Mouse (Mus musculus) intestine, postnatal 0 days (tissue): ENCODE data around the gene Gtf2h4. TPM values are rescaled to one million over a fixed set of nuclear protein-coding genes. Genes with fewer than 3 reads are reported as not detected.

Experiments used
- ATAC-seq: fragments of 200-750 bp; cut with Nextera tagmentation; 2 replicates; pipeline ENCODE4 v1.8.0; 2017; ENCODE audit warnings: mild to moderate bottlenecking, moderate TSS enrichment, moderate library complexity
- H3K27ac ChIP-seq: fragments of 300-500 bp; sonication (generic); 2 replicates; pipeline ENCODE4 v1.5.1; 2014; ENCODE audit warnings: mild to moderate bottlenecking, low read depth, low read length, moderate library complexity
- H3K27me3 ChIP-seq: fragments of 300-500 bp; sonication (generic); replicated peaks from 2 replicates; pipeline ENCODE4 v1.6.1; 2014; ENCODE audit warnings: low read length, mixed read lengths; ENCODE audit not compliant: control insufficient read depth, insufficient read depth
- H3K36me3 ChIP-seq: fragments of 300-500 bp; sonication (generic); 2 replicates; pipeline ENCODE4 v1.6.1; 2014; ENCODE audit warnings: mild to moderate bottlenecking, moderate library complexity; ENCODE audit not compliant: control insufficient read depth, insufficient read depth
- H3K4me1 ChIP-seq: fragments of 300-500 bp; sonication (generic); replicated peaks from 2 replicates; pipeline ENCODE4 v1.6.1; 2014; ENCODE audit warnings: antibody characterized with exemption, low read length, mixed read lengths; ENCODE audit not compliant: control insufficient read depth, insufficient read depth
- H3K4me2 ChIP-seq: fragments of 300-500 bp; sonication (generic); replicated peaks from 2 replicates; pipeline ENCODE4 v1.6.1; 2014; ENCODE audit warnings: low read depth, mild to moderate bottlenecking, moderate library complexity
- H3K4me3 ChIP-seq: fragments of 300-500 bp; sonication (generic); 2 replicates; pipeline ENCODE4 v1.5.1; 2014; ENCODE audit warnings: low read depth, low read length
- H3K9ac ChIP-seq: fragments of 300-500 bp; sonication (generic); 2 replicates; pipeline ENCODE4 v1.6.1; 2014; ENCODE audit warnings: mild to moderate bottlenecking, low read depth, low read length
- H3K9me3 ChIP-seq: fragments of 300-500 bp; sonication (generic); 2 replicates; pipeline ENCODE4 v1.6.1; 2016; ENCODE audit warnings: mixed run types; ENCODE audit not compliant: control insufficient read depth
- CTCF ChIP-seq: sonication (generic); IDR thresholded peaks from 2 replicates; pipeline ENCODE4 v1.5.1; 2016; ENCODE audit warnings: low read depth, mild to moderate bottlenecking, control low read depth, antibody characterized with exemption, moderate library complexity
- WGBS: fragments of 180-500 bp; shearing (Covaris S2); extraction: QIAGEN DNeasy Blood & Tissue Kit; methylation state at CpG from one replicate; pipeline ENCODE4 v1.1.7; 2014; 5-methylcytosine and 5-hydroxymethylcytosine counted together
- polyA plus RNA-seq: library from polyadenylated mRNA; unstranded; fragments of >200 nt; fragmentation: Nextera tagmentation; extraction: Ambion mirVana; gene quantifications from 2 replicates; pipeline ENCODE4 v1.2.1, GENCODE M21; 2015

Gtf2h4 gene
- polyA plus RNA-seq, 1 experiment from 2014 or later: 18.1 TPM

- H3K36me3 ChIP-seq: peaks cover 40% of the 10 kb centered on the region
- TF ChIP-seq CTCF: peak; percentile 92
- peak; percentile 38; the same call in 1 of the 2 replicates for ATAC-seq
These were observed 7.5 kb downstream of the Gtf2h4 start for GRCm38 (mm10) chr17:35665957-35666515.

GRCm38 (mm10) chr17:35653086-35653485 is 20.5 kb downstream of the Gtf2h4 start:
- TF ChIP-seq CTCF: no peak
- 0 out of 2 replicates have a peak, but pooled peaks cover 4% of the 10 kb centered on the region for H3K4me1 ChIP-seq
- ATAC-seq: no peak
- 89% methylated on average over 2 of the region's 2 CpGs for WGBS
- H3K4me2 ChIP-seq: no peak overlapping the region
- no peak overlapping the region for H3K4me3 ChIP-seq
- H3K9me3 ChIP-seq: no peaks in the 10 kb centered on the region
- no peak overlapping the region for H3K9ac ChIP-seq
- no peak overlapping the region for H3K27ac ChIP-seq
- peaks cover 31% of the 10 kb centered on the region for H3K36me3 ChIP-seq
- H3K27me3 ChIP-seq: no peaks in the 10 kb centered on the region

More at GRCm38 (mm10) chr17:35665957-35666515, 7.5 kb downstream of the Gtf2h4 start:
- Histone ChIP-seq H3K27me3 (no peaks in the 10 kb centered on the region), H3K27ac (no peak overlapping the region), H3K9me3 (no peaks in the 10 kb centered on the region), H3K4me3 (no peak overlapping the region), H3K9ac (no peak overlapping the region), H3K4me2 (no peak overlapping the region), H3K4me1 (peaks cover 8% of the 10 kb centered on the region; the same call in 1 of the 2 replicates)
- whole genome bisulfite sequencing: 68% methylated on average over 17 of the region's 17 CpGs

GRCm38 (mm10) chr17:35649429-35649828 is 24.1 kb downstream of the Gtf2h4 start:
- H3K36me3 ChIP-seq: no peaks in the 10 kb centered on the region
- H3K4me1 ChIP-seq: 0 out of 2 replicates have a peak, but pooled peaks cover 4% of the 10 kb centered on the region
- H3K4me3 ChIP-seq: no peak overlapping the region
- H3K4me2 ChIP-seq: peak overlapping the region; percentile 24
- peak; percentile 90 for ATAC-seq
- no peaks in the 10 kb centered on the region for H3K27me3 ChIP-seq
- no peak overlapping the region for H3K27ac ChIP-seq
- no peak overlapping the region for H3K9ac ChIP-seq
- no peak for TF ChIP-seq CTCF
- WGBS: 30% methylated on average over 2 of the region's 2 CpGs
- H3K9me3 ChIP-seq: no peaks in the 10 kb centered on the region

DNA sequence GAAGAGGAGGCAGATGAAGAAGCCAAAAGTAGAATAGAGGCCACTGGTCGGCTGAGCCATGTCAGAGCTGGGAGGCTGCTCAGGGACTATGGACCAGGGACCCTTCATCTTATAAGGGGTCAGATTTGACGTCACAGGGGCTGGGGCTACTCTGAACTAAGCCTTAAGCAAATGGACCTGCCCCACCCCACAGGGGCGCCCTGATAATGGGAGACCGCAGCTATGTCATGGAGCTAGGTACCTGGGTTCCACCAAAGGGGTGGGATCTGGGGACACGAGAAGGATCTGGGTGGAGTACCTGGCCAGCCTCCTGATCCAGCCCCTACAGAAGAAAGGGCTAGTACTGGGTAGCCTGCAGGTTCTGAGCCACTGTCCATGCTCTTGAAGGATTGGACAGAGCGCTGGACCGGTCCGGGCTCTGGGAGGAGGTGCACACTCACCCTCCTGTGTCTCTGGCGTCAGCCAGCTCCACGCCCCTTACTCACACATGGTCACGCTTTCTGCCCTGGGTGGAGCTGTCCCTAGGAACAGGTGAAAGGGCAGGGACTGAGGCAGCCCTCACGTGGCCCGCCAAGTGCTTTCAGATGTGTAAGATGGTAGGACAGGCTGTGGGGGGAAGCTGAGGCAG is 29.8 kb downstream of the Gtf2h4 start, which contains the start of gene Mucl3:
Gene Mucl3 (minus strand): TSS at position 87 of the 628 bp plus-strand sequence.
- H3K4me2 ChIP-seq: no peak within 1 kb of the TSS
- 40% methylated on average over 13 of the region's 13 CpGs for WGBS

DNA sequence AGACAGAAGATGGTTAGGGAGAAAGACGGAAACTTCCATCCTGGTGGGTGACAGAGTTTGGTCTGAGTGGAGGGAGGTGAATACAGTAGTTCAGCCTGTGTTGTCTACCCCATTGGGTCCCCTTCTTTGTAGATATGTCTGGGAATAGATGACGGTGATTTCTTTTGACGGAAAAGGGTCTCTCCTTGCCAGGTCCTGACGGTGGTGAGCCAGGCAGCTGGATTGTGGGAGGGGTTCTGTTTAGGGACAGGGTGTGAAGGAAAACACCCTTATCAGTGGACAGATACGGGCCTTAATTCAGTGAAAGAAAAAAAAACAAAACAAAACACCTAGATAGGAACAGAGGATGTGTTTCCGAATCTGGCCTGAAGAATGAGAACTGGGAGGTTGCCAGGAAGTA is 34.2 kb downstream of the Gtf2h4 start:
- Histone ChIP-seq H3K4me2 (no peak overlapping the region), H3K4me3 (no peak overlapping the region), H3K4me1 (no peaks in the 10 kb centered on the region), H3K36me3 (no peaks in the 10 kb centered on the region), H3K9me3 (no peaks in the 10 kb centered on the region), H3K27me3 (no peaks in the 10 kb centered on the region), H3K27ac (no peak overlapping the region; the same call in 1 of the 2 replicates), H3K9ac (no peak overlapping the region)
- TF ChIP-seq CTCF: no peak
- ATAC-seq: no peak
- WGBS: 62% methylated on average over 6 of the region's 6 CpGs

More for the DNA sequence above, 29.8 kb downstream of the Gtf2h4 start, which contains the start of gene Mucl3:
- H3K36me3 ChIP-seq: no peaks in the 10 kb centered on the region
- no peaks in the 10 kb centered on the region for H3K9me3 ChIP-seq
- TF ChIP-seq CTCF: no peak
- no peak; the same call in 1 of the 2 replicates for ATAC-seq
- H3K27ac ChIP-seq: no peak within 1 kb of the TSS
- H3K9ac ChIP-seq: no peak within 1 kb of the TSS
- no peak within 1 kb of the TSS for H3K4me3 ChIP-seq
- no peaks in the 10 kb centered on the region for H3K27me3 ChIP-seq
- H3K4me1 ChIP-seq: no peaks in the 10 kb centered on the region

DNA sequence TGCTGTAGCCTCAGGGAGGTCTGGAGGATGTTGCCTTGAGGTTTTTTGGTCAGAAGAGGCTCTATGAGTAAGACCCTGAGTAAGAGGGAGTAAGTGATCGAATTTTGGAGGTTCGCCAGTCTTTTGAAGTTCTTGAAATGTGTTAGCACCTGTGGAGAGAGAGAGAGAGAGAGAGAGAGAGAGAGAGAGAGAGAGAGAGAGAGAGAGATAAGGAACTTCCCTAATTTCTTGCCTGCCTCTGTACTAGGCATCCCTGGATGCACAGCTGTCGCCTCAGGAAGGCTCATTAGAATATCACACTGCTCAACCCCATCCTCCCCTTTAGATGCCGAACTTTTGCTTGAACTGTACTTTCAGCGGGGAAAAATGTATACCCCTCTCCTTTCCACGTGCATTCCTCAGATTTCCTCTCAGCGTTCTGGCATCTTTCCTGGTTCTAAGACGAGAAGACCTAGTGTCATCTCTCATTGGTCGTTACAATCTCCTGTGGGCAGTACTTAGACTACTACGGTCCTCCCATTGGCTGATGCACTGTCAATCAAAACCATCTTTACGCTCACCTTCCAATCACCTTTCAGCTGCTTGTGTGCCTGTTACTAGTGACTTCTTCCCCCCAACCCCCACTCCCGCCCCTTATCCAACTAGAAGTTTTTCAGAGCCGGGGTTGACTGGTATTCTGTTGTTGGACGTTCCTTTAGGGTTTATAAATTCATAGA is 34.9 kb downstream of the Gtf2h4 start:
- WGBS: 32% methylated on average over 14 of the region's 14 CpGs
- H3K27me3 ChIP-seq: no peaks in the 10 kb centered on the region
- H3K4me1 ChIP-seq: no peaks in the 10 kb centered on the region
- H3K27ac ChIP-seq: no peak overlapping the region
- peak overlapping the region; percentile 24; the same call in 1 of the 2 replicates for H3K4me2 ChIP-seq
- ATAC-seq: peak; percentile 70
- H3K9me3 ChIP-seq: no peaks in the 10 kb centered on the region
- H3K4me3 ChIP-seq: no peak overlapping the region
- H3K9ac ChIP-seq: no peak overlapping the region
- no peaks in the 10 kb centered on the region for H3K36me3 ChIP-seq
- no peak for TF ChIP-seq CTCF
